Mouse (Mus musculus): ENCODE data around the gene Serinc5. TPM values are rescaled to one million over a fixed set of nuclear protein-coding genes. Genes with fewer than 3 reads are reported as not detected.

Gene Serinc5
- polyA plus RNA-seq, 1 experiment from 2014 or later, result 12.2 TPM

DNA sequence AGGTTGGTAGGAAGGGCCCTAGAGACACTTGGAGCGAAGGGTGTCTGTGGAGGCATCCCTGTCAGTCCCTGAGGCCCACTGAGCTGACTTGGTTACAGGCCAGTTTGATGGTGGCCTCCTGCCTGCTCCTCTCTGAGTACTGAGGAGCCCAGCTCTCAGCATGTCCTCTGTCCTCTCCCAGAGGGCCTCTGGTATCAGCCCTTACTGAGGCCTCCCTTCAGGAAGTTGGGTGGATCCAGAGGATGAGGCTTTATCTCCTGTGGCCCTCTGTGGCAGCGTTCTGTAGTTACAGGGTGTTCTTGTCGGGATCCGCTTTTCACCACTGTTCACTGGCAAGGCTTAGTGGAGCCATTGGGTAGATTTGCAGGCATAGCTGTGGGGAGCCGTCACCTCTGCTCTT lies 132.4 kb downstream of the Serinc5 start:
- WGBS (ENCODE audit: insufficient replicate concordance), result 69% methylated on average over 5 of the region's 5 CpGs
- no peak overlapping the region for H3K4me3 ChIP-seq (ENCODE audit: low read depth, low read length)

DNA sequence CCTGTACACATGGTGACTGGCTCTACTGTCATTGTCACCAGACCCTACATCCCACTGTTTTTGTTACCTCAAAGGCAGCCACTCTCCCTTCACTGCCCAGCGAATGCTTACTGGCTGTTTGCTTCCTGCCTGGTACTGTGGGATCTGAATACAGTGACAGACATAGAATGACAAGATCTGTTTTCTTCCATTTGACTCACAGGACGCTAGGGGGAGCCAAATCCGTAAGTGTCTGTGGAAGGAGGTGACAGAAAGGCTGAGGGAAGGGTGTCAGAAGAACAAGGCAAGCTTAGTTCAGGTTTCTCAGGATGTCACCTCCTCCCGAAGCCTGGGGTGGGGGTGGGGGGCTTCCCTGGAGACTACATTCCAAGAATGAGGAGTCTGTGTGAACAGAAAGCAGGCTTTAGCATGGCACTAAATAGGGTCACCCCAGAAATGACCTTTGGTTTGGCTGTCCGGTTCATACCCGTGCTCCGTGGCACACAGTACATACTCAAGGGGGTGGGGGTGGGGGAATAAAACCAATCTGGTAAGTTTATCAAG lies 140.2 kb downstream of the Serinc5 start:
- H3K4me3 ChIP-seq (ENCODE audit: low read depth, low read length), result no peak overlapping the region
- H3K27ac ChIP-seq (ENCODE audit: low read depth), result no peak overlapping the region
- peak; percentile 77 for DNase-seq
- H3K4me2 ChIP-seq (ENCODE audit: low read depth, low read length), result peak overlapping the region; percentile 49; the same call in 1 of the 2 replicates
- no peaks in the 10 kb centered on the region for H3K4me1 ChIP-seq (ENCODE audit: insufficient read depth)
- no peak overlapping the region for H3K9ac ChIP-seq (replicated peaks)
- ATAC-seq, result peak; percentile 70
- H3K27me3 ChIP-seq (ENCODE audit: insufficient read depth, low read length), result no peaks in the 10 kb centered on the region
- H3K36me3 ChIP-seq (replicated peaks; ENCODE audit: insufficient read depth, low read length), result no peaks in the 10 kb centered on the region
- WGBS (ENCODE audit: insufficient replicate concordance), result 14% methylated on average over 7 of the region's 7 CpGs
- no peaks in the 10 kb centered on the region for H3K9me3 ChIP-seq (ENCODE audit: low read length)
- no peak for TF ChIP-seq EP300 (IDR thresholded peaks at IDR 0.05; ENCODE audit: low read depth)
- TF ChIP-seq CTCF (IDR thresholded peaks at IDR 0.05; ENCODE audit: low read depth), result peak; percentile 93

More for the DNA sequence above, 132.4 kb downstream of the Serinc5 start:
- Histone ChIP-seq H3K9ac (replicated peaks) (no peak overlapping the region), H3K27me3 (ENCODE audit: insufficient read depth, low read length) (no peaks in the 10 kb centered on the region), H3K27ac (ENCODE audit: low read depth) (peak overlapping the region; percentile 64), H3K36me3 (replicated peaks; ENCODE audit: insufficient read depth, low read length) (no peaks in the 10 kb centered on the region), H3K4me2 (ENCODE audit: low read depth, low read length) (peak overlapping the region; percentile 27; the same call in 1 of the 2 replicates), H3K9me3 (ENCODE audit: low read length) (no peaks in the 10 kb centered on the region), H3K4me1 (ENCODE audit: insufficient read depth) (peaks cover 18% of the 10 kb centered on the region)
- ATAC-seq (peak; percentile 95), DNase-seq (peak; percentile 42)
- TF ChIP-seq CTCF (IDR thresholded peaks at IDR 0.05; ENCODE audit: low read depth), result peak; percentile 31
- TF ChIP-seq EP300 (IDR thresholded peaks at IDR 0.05; ENCODE audit: low read depth), result no peak

GRCm38 (mm10) chr13:92751726-92752565 lies 141.1 kb downstream of the Serinc5 start:
- ATAC-seq (peak; percentile 74; the same call in 1 of the 2 replicates), DNase-seq (peak; percentile 80)
- H3K4me3 ChIP-seq (ENCODE audit: low read depth, low read length), result no peak overlapping the region
- H3K36me3 ChIP-seq (replicated peaks; ENCODE audit: insufficient read depth, low read length), result no peaks in the 10 kb centered on the region
- H3K27me3 ChIP-seq (ENCODE audit: insufficient read depth, low read length), result no peaks in the 10 kb centered on the region
- no peak overlapping the region for H3K9ac ChIP-seq (replicated peaks)
- WGBS (ENCODE audit: insufficient replicate concordance), result 68% methylated on average over 21 of the region's 21 CpGs
- H3K27ac ChIP-seq (ENCODE audit: low read depth), result no peak overlapping the region
- no peaks in the 10 kb centered on the region for H3K4me1 ChIP-seq (ENCODE audit: insufficient read depth)
- TF ChIP-seq EP300 (IDR thresholded peaks at IDR 0.05; ENCODE audit: low read depth) (no peak), CTCF (IDR thresholded peaks at IDR 0.05; ENCODE audit: low read depth) (peak; percentile 81)
- no peaks in the 10 kb centered on the region for H3K9me3 ChIP-seq (ENCODE audit: low read length)
- H3K4me2 ChIP-seq (ENCODE audit: low read depth, low read length), result 0 out of 2 replicates have a peak overlapping the region, but pooled peaks have one; percentile 49

- 81% methylated on average over 8 of the region's 8 CpGs for WGBS (ENCODE audit: insufficient replicate concordance)
- no peak overlapping the region for H3K4me3 ChIP-seq (ENCODE audit: low read depth, low read length)
Measured at GRCm38 (mm10) chr13:92753676-92754075, 142.8 kb downstream of the Serinc5 start.

GRCm38 (mm10) chr13:92755036-92755435 lies 144.1 kb downstream of the Serinc5 start:
- 85% methylated on average over 7 of the region's 7 CpGs for WGBS (ENCODE audit: insufficient replicate concordance)
- Histone ChIP-seq H3K4me3 (ENCODE audit: low read depth, low read length) (no peak overlapping the region), H3K27ac (ENCODE audit: low read depth) (no peak overlapping the region), H3K27me3 (ENCODE audit: insufficient read depth, low read length) (no peaks in the 10 kb centered on the region), H3K36me3 (replicated peaks; ENCODE audit: insufficient read depth, low read length) (no peaks in the 10 kb centered on the region), H3K9me3 (ENCODE audit: low read length) (no peaks in the 10 kb centered on the region), H3K4me1 (ENCODE audit: insufficient read depth) (no peaks in the 10 kb centered on the region), H3K4me2 (ENCODE audit: low read depth, low read length) (no peak overlapping the region), H3K9ac (replicated peaks) (no peak overlapping the region)
- DNase-seq, result no peak
- no peak for ATAC-seq
- TF ChIP-seq CTCF (IDR thresholded peaks at IDR 0.05; ENCODE audit: low read depth) (no peak), EP300 (IDR thresholded peaks at IDR 0.05; ENCODE audit: low read depth) (no peak)

More at GRCm38 (mm10) chr13:92753676-92754075, 142.8 kb downstream of the Serinc5 start:
- H3K36me3 ChIP-seq (replicated peaks; ENCODE audit: insufficient read depth, low read length), result no peaks in the 10 kb centered on the region
- DNase-seq (no peak), ATAC-seq (no peak)
- no peaks in the 10 kb centered on the region for H3K9me3 ChIP-seq (ENCODE audit: low read length)
- no peaks in the 10 kb centered on the region for H3K4me1 ChIP-seq (ENCODE audit: insufficient read depth)
- H3K4me2 ChIP-seq (ENCODE audit: low read depth, low read length), result no peak overlapping the region
- no peak overlapping the region for H3K9ac ChIP-seq (replicated peaks)
- H3K27me3 ChIP-seq (ENCODE audit: insufficient read depth, low read length), result no peaks in the 10 kb centered on the region
- no peak overlapping the region for H3K27ac ChIP-seq (ENCODE audit: low read depth)
- TF ChIP-seq CTCF (IDR thresholded peaks at IDR 0.05; ENCODE audit: low read depth), result no peak
- TF ChIP-seq EP300 (IDR thresholded peaks at IDR 0.05; ENCODE audit: low read depth), result no peak

DNA sequence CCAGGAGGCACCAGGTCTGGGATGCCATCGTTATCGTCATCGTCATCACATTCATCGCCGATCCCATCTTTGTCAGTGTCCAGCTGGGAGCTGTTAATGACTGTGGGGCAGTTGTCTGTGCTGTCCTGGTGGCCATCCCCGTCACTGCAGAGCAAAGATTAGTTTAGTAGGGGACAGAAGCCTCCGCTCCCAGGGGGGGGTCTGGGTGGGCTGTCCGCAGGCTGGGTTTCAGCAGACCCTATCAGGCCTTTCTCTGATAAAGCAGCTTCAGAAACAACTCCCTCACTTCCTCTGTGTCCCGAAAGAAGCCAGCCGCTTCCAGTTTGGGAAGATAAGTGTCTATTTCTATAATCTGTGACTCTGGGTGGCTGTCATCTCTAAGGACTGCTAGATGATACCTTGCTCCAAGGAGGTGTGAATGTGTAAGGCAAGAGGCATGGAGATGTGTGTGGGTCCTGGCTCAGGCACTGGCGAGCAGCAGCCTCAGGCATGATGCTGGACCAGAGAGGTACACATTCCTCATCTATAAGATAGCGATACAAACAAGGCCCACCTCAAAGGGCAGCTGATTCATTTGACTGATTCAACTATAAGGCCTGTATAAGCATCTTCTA lies 147.2 kb downstream of the Serinc5 start:
- 76% methylated on average over 12 of the region's 12 CpGs for WGBS (ENCODE audit: insufficient replicate concordance)

More for the DNA sequence above, 147.2 kb downstream of the Serinc5 start:
- ATAC-seq (no peak), DNase-seq (no peak)
- Histone ChIP-seq H3K9me3 (ENCODE audit: low read length) (no peaks in the 10 kb centered on the region), H3K4me2 (ENCODE audit: low read depth, low read length) (no peak overlapping the region), H3K9ac (replicated peaks) (no peak overlapping the region), H3K4me3 (ENCODE audit: low read depth, low read length) (no peak overlapping the region), H3K27me3 (ENCODE audit: insufficient read depth, low read length) (no peaks in the 10 kb centered on the region), H3K4me1 (ENCODE audit: insufficient read depth) (no peaks in the 10 kb centered on the region), H3K27ac (ENCODE audit: low read depth) (no peak overlapping the region), H3K36me3 (replicated peaks; ENCODE audit: insufficient read depth, low read length) (no peaks in the 10 kb centered on the region)
- TF ChIP-seq EP300 (IDR thresholded peaks at IDR 0.05; ENCODE audit: low read depth) (no peak), CTCF (IDR thresholded peaks at IDR 0.05; ENCODE audit: low read depth) (no peak)

All from liver, postnatal 0 days (tissue).